Mouse (Mus musculus) left cerebral cortex, adult 8-10 months (tissue): ENCODE data around the gene Mmp21. TPM values are rescaled to one million over a fixed set of nuclear protein-coding genes. Genes with fewer than 3 reads are reported as not detected.
"Not testable (repeated sequence)": the region's sequence is repeated elsewhere in the genome, so short reads cannot be mapped to it uniquely, and the experiment has no call there.

Experiments used
- DNase-seq, 2 experiments: peaks; one replicate each; pipeline ENCODE4 v3.0.0; 2022; ENCODE audit warnings: low spot score in 2 of 2
- total RNA-seq, 4 experiments: library from RNA; stranded (reverse); gene quantifications; 2 replicates each; pipeline ENCODE4 v1.2.4; 2022

The Mmp21 gene
- total RNA-seq: under 1 TPM in 1 of 4 experiments, not detected in 3; 0.13 TPM

DNA sequence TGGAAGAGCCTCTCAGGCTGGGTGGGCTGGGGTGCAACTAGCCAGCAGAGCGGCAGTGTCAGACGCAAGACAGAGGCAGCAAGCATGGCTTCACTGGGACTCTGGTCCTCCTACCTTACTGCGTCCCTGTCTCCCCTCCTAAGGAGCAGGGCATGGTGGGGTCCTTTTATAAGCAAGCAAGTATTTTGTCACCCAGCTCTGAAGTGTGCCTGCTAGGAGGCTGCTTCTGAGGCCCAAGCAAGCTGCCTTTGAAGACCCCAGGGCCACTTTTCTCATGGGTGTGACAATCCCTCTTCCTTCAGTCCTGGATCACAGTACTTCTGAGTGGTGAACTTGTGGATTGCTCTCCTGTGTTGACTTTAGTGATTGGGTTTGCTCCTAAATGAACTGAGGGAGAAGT, at the start of gene Mmp21:
TSS of gene Mmp21 (minus strand) at position 101 of the 400 bp plus-strand sequence.
- no peak for DNase-seq

DNA sequence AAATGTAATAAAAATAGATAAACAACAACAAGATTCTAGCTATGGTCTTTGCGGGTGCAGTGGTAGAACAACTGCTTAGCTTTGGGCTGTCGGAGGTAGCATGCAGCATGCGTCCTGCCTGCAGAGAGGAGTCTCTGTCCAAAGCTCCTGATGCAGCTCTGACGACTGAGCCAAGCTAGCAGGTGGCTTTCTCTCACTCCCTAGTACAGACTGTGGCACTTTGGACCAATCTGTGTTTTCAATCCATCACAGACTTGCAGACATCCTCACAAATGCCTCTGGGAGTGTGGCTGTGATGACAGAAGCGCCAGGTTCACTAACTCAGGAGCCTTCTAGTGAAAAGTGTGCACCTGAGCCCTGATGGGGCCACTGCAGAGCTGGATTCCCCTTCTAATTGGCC, 49.5 kb upstream of the Mmp21 start:
- no peak for DNase-seq

DNA sequence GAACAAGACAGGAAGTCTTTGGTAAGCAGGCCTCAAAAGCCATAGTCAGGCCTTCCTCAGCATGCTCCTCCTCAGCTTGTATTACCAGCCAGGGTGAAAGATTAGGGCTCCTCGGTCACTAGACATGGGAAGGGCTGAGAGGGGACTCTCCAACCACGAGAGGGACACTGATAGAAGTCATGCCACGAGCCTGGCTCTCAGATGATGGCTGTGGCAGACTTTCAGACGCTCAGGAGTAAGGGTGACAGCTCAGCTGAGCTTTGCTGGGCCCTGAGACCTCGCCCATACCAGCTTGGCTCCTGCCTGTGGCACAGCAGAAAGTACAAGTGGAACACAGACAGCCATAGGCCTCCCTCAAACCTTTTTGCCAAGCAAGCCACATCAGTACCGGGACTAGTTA, 47.2 kb upstream of the Mmp21 start:
- DNase-seq: no peak

DNA sequence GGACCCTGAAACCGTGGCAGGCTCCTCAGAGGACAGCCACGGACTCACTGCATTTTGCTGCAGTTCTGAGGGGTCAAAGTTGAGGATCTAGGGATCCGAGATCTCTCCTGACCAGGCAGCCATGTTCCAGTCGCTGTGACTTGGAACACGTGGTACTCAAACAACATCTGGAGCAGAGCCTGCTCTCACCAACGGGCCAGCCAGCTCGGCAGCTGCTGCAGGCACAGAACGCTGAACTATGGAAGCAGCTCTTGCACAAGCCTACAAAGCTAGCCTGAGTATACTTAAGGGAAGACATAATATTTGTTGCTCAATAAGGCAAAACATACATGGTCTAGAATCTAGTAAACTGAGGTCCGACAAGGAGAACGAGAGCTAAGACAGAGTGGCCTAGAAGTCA, 45.7 kb upstream of the Mmp21 start:
- DNase-seq: no peak

DNA sequence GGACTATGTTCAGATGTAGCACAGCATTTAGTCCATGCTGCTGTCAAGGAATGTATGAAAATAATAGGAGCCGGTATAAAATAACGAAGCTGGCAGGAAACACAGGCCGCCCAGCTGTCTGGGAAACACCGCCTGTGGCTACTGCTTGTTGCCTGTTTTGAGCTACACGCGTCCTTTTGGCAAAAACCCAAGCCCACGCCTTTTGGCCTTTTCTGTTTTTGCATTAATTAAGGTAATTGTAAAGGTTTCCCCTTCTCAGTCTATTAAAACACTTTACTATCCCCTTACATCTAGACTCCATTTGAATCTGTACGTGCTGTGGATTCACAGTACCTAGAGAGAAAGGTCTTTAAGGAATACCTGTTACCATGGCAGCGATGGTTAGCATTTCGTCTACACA, 45.0 kb upstream of the Mmp21 start:
- DNase-seq: no peak

DNA sequence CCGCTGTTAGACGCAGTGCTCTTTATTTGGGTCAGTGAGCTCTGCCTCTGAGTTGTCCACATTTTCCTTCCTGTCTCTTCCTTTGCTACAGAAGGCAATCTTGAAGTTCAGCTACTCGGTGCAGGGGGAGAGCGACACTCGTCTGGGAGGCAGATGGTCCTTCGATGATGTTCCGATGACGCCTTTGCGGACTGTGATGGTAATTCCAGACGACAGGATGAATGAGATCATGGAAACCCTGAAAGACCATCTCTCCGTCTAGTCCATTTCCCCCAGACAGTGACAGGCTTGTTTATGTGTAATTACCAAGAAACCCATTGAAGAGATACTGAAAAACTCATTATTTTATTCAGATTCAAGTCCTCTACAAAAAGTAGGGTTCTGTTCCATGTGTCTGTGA, 40.8 kb upstream of the Mmp21 start:
- no peak for DNase-seq

DNA sequence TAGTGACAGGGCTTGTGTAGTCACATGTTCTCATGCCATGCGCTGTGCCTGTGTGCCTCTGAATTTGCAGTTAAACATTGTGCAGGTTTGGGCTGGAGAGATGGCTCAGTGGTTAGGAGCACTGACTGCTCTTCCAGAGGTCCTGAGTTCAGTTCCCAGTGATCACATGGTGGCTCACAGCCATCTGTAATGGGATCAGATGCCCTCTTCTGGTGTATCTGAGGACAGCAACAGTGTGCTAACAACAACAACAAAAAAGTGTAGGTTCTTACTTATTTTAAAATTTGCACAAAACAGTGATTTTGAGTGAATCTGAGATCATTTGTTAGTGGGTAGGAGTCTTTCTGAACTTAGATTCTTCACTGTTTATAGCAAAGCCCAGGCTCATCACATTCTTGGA, 38.7 kb upstream of the Mmp21 start:
- no peak for DNase-seq

DNA sequence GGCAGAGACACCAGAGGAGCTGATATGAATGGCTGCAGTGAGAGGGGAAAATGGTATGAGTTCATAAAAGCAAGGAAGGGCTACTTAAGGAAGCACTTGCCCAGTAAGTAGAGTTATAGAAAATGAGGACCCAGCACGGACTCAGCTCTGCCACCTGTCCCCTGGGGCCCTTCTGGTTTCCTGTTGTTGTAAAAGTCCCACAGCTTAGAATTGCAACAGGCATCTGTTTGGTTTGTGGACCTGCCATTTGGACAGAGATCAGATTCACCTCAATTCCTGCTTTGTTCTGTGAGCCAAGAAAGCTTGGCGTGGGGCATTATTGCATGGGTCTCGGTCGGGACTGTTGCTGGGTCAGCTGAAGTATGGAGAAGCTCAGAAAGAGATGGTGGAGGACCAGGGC, 35.5 kb upstream of the Mmp21 start:
- DNase-seq: no peak

DNA sequence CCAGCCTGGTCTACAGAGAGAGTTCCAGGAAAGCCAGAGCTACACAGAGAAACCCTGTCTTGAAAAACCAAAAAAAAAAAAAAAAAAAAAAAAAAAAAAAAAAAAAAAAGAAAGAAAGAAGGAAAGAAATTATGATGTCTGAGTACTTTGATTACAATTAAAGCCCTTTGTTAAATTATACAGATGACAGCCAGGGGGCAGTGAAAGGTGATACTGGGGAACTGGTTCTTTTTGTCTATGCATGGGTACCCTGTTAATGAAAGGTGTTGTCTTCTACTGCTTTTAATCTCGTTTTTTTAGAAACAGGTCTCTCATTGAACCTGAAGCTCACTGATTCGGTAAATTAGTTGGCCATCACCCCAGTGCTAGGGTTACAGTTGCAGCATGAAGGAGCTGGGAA, 27.4 kb upstream of the Mmp21 start:
- no peak for DNase-seq

DNA sequence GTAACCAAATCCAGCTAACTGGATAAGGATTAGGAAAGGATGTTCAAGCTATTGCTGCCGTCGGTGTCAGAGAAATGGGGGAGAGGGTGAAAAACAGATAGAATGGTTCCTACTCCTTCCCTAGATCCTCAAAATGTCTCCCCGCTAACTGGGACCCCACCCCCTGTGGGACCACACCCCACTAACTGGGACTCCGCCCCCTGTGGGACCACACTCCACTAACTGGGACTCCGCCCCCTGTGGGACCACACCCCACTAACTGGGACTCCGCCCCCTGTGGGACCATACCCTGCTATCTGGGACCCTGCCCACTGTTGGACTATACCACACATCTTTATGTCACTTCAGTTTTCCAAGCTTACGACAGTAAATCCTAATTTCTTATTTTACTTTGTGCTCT, 24.0 kb upstream of the Mmp21 start:
- DNase-seq: no peak

DNA sequence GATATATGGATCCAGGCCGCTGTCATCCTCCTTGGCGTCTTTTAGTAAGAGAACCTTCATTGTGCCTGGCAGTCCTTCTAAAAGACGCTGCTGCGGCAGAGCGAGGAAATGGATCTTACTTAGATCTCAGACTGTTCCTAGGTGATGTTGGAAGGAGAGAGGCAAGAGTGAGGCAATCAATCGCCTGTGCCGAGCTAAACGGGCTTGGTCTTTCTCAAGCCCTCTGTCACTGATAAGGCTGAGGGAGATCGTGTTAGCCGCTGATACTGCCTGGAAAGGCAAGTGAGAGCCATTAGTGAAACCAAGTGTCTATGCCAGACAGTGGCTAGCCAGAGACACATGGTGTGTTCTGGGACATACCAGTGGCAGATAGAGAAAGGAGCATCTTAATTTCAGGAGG, 22.5 kb upstream of the Mmp21 start:
- DNase-seq: no peak

DNA sequence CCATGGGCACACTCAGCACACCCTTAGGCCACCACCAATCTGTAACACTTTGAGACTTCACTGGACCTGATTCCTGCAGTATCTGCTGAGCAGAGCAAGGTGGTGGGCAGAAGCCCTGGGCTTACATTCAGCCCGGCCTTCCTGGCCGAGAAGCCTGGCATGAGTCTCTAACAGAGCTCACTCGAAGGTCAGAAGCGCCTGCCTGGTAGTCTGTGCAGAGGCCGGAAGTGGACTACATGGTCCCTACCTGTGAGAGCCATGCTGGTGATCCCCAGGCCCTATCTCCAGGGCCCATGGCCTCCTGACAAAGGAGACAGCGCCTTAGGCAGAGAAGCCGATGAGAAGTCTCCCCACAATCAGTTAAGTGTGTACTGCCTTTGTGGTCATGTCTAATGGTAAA, 21.5 kb upstream of the Mmp21 start:
- no peak for DNase-seq

DNA sequence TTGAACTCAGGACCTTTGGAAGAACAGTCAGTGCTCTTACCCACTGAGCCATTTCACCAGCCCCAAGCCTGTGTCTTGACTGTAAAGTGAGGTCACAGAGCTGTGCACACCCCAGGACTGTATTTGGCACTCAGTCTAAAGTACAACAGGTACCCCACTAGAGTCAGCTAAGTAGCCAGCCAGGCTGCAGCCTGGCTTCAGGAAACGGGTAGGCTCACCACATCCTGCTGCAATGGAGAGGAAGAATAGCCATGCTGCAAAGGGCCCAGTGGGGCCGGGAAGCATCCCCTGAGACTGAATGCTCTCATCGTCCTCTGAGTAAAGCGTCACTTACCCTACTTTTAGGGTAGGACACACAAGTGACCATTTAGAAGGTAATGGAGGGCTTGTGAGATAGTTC, 20.0 kb upstream of the Mmp21 start:
- DNase-seq: no peak

DNA sequence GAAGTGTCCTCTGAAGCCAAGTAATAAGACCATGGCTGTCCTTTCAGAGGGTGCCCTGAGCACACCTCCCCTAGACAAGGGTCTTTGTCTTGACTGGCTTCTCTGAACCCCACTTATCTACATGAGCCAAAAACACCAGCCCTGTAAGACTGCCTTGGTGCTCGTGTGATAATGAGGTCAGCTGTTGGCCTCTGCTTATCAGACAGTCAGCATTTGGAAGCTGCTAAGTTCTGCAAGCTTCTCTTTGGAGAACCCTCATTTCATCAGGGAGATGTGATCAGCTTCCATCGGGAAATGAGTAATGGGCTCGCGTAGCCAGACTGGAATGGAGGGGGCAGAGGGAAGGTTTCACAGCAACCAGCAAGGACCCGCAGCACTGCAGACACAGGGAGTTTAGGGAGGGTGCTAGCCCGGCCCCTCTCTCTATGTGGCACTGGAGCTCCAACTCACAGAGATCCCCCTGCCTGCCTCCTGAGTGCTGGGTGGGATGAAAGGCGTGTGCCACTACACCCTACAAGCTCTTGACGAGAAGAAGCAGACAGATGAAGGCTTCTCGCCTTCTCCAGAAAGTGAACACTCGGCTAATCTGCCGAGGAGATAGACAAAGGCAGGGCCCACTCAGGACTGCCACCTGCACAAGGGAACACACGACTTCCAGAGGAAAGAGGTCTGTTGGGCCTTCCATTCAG, 18.3 kb upstream of the Mmp21 start:
- no peak for DNase-seq

DNA sequence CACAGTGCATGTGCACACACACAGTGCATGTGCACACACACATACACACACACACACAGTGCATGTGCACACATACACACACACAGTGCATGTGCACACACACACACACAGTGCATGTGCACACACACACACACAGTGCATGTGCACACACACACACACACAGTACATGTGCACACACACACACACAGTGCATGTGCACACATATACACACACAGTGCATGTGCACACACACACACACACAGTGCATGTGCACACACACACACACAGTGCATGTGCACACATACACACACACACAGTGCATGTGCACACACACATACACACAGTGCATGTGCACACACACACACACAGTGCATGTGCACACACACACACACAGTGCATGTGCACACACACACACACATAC, 5.8 kb upstream of the Mmp21 start:
- not testable (repeated sequence) for DNase-seq

DNA sequence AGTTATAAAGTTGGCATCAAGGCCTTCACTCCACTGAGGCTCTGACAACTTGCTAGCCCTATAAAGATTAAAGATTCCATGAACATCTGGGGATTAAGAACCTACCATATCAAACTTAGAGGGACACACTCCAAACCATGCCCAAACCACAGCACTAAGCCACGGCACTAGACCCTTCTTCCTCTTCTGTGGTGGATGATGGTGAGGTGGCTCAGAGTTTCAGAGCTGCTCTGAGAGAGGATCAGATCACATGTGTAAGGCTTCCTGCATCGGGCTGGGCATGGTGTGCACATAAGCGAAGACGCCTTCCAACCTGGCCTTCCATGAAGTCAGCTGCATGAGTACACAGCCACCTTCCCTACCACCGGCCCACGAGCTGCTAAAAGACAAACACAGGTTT, 4.8 kb upstream of the Mmp21 start:
- DNase-seq: no peak

DNA sequence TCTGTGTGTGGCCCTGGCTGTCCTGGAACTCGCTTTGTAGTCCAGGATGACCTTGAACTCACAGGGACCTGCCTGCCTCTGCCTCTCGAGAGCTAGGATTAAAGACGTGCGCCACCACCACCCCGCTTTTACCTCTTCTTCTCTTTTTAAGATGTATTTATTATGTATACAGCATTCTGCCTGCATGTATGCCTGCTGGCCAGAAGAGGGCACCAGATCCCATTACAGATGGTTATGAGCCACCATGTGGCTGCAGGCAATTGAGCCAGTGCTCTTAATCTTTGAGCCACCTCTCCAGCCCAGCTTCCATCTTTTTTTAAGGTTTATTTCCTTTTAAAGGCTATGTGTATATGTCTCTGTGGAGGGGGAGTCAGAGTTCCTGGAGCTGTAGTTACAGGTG, 4.2 kb upstream of the Mmp21 start:
- DNase-seq: no peak

DNA sequence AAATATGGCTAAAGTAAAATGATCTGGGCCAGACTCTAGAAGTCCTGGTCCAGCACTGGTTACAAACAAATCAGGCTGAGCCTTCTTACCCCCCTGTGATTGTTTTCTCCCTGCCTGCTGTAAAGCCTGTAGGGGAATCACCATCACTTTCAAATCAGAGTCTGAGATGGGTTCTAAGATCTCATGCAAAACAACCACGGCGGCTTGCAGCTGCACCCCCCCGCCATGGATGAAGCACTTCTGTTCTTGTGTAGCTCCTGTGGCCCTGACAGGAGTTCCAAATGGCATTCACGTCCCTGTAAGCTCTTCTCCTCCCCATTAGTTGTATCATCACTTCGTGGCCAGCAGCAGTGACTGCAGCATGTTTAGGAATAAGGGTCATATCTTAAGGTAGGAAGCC, 3.8 kb upstream of the Mmp21 start:
- DNase-seq: no peak

DNA sequence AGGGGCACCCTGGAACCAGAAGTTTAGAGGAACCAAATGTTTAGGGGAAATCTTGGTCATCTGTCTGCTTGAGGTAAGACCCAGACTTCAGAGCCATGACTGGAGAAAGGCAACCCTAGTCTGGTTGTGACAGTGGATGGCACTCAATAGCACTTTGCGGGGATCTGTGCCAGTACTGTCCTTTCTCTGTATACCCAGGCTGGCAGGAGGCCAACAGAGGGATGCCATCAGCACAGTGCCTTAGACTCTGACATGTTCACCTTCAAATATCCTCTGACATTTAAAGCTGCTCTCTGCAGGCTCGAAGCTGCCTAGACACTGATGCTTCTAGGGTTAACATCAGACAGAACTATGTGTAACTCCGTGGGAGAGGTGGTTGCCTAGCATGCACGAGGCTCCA, 422 bp downstream of the Mmp21 start:
- DNase-seq: no peak

DNA sequence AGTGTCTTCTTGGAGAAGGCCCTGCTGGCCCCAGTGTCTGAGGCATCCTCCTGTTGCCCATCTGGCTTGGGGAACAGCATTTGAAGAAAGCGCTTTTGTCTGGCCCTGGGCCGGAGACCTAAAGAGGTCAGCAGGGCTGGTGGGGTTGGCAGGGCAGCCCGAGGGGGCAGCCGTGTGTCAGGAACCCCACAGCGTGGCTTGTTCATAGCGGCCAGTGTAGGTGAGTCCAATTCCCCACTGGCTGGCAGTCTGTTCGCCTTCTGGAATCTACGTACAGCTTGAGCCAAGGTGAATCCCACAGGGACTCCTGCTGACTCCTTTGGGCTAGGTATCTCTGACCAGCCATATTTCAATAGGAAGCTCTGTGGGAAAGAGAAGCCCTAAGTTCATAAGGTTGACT, 1.1 kb downstream of the Mmp21 start:
- no peak for DNase-seq

DNA sequence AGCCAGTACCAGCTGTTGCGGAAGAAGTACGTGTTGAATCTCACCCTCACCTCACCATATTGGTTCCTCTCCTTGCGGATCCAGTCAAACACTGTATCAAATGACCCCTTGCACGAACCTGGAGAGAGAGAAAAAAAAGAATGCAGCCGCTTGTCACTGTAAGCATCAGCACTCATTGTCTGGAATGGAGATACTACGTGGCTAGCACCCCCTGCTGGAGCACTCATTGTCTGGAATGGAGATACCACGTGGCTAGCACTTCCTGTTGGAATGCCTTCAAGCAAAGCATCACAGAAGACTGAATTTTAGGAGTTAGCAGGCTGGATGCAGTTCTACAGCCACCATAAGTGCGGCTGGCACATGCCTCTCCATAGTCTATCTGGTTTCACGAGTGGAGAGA, 3.9 kb downstream of the Mmp21 start:
- DNase-seq: no peak

DNA sequence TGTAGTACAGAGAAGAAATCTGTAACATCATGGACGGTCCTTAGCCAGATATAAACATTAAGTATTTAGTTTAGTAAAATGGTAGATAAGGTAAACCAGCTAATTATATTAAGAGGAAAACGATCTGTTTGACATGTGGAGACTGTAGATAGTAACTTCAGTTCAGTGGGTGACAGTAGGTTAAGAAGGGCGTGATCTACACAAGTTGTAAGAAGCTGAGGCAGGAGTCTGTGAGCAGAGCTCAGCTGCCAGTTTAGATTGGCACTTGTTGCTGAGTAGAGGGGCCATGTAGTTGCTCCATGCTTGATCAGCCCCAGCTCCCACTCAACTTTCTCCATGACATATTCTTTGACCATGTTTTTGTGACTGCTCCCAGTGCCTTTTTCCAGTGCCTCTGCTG, 9.0 kb downstream of the Mmp21 start:
- no peak for DNase-seq

DNA sequence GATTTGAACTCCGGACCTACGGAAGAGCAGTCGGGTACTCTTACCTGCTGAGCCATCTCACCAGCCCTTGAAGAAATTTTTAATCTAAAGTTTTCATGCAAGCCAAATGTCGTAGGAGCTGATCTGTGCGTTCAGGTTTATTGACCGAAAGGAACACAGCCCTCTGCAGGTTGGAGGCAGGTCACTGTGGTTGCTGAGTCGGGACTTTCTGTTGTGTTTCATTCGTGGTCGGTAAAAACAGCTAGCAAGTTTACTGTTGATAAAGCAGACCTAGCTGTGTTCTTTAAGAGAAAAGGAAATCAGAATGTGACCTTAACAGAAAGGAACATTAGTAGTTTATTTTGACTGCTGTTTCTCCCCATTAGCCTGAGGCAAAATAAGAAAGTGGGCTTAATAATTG, 9.9 kb downstream of the Mmp21 start:
- DNase-seq: no peak

DNA sequence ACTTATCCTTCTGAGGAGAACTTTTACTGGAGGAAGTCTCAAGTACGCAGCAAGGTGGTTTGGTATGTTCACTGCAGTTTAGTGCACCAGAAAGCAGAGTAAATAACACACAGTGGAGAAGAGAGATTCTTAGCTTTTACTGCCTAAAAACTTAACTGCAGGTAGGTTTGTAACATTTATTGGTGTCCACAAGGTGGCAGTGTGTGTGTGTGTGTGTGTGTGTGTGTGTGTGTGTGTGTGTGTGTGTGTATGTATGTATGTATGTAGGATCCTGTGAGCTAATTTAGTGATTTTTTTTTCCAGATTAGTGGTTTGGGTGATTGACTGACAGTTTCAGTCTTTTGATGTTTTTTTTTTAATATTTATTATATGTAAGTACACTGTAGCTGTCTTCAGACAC, 10.8 kb downstream of the Mmp21 start:
- DNase-seq: no peak
